Mouse (Mus musculus) layer of hippocampus, postnatal 14 days (tissue): ENCODE measurements around the gene Lpp. TPM values are rescaled to one million over a fixed set of nuclear protein-coding genes. Genes with fewer than 3 reads are reported as not detected.

Experiments
- DNase-seq, 2 experiments: peaks; one replicate each; pipeline ENCODE4 v3.0.0; 2021 to 2022; ENCODE audit warnings: low spot score in 2 of 2, mixed read lengths in 1 of 2
- total RNA-seq, 2 experiments: library from RNA; stranded (reverse); gene quantifications; 2 replicates each; pipeline ENCODE4 v1.2.3; 2021

Gene Lpp
- total RNA-seq, 2 experiments from 2014 or later, result 10.1 to 12.2 TPM

DNA sequence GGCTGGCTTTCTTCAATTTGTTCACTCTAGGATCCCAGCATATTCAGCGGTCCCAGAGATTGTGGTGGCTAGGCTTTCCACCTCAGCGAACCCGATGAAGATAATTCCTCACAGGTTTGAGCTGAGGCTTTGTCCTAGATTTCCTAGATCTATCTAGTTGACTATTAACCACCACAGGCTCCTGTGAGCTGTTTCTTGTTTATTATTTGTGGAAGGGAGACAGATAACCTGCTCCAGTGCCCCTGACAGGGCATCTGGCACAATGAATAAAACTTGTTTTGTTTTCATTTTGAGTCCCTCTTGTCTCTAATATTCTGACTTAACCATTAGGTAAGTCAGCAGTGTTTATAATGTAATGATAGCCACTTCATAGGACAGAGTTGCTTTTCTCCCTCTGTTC is 5.6 kb downstream of the Lpp start:
- no peak for DNase-seq

DNA sequence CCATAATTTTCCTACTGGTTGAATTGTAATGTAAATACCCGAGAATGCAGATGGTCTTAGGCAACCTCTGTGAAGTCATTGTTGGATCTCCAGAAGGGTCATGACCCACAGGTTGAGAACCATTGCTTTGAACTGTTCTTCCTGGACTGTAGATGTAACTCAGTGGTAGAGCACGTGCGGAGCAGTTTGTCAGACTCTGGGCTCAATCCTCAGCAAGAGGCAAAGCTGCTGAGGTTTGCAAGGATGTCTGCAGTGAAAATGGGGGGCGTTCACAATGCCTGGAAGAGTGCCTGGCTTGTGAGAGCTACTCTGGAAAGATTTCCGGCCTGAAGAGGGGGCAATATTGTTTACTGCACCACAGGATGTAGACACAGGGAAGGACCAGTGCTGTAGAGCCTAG is 6.2 kb downstream of the Lpp start:
- DNase-seq, result no peak

DNA sequence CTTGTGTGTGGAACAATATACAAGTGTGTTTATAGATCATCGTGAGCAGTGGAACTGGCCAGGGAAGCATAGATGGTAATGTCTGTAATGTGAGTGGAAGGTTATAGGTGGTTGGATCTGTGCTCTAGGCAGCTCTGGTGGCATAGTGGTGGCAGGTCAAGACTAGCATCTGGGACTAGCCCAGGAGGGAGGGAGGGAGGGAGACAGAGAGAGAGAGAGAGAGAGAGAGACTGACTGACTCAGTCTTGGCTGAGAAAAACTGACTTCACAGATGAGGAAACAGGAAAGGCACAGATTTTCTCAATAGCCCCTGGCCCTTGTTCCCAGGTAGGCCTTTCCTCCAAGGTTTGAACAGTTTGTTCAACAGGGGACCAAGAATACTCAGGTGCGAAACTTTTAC is 7.5 kb downstream of the Lpp start:
- no peak for DNase-seq

DNA sequence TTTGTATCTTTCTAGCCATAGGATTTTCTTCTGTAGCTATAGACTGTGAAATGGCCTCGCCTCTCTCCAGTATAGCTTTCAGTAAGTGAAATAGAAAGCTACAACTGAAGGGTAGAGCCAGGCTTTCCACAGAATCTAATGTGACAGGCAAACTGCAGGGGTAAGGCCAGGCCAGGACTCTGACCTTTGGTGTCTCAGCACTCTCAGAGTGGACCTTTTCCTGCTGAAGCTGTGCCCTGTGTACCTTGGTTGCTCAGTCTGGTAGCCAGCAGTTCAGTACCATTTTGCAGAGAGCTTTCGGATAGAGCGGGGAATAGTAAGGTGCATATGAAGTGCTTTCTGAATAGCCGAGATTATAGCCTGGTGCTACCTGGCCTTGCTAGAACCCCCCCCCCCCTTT is 9.5 kb downstream of the Lpp start:
- DNase-seq, result no peak

DNA sequence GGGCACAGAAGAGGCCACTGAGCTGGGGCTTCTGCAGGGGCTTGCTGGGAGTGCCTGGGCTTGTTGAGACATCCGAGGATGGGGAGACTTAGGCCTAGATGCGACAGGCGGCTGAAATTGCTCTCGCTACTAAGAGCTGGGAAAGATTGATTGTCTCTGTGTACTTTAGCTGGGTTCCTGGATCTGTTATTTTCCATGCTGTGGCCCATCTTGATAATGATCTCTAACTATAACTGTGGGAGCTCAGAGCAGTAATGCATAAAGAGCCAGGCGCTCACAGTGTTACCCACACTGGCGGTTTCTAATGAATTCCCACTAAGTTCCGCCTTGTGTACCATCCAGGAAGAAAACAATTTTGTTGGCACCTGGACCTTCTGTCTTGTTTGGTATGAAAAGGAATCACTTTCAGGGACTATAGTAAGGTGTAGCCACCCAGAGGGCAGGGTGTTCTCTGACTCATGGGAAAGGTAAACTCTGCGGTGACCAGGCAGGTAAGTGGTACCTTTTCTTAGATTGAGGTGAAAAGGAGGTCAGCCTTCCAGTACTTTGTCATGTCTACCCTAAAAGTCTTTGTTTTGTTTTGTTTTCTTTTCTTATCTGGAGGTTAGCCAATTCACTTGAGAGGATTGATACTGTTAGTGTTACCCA is 10.6 kb downstream of the Lpp start:
- DNase-seq, result no peak

DNA sequence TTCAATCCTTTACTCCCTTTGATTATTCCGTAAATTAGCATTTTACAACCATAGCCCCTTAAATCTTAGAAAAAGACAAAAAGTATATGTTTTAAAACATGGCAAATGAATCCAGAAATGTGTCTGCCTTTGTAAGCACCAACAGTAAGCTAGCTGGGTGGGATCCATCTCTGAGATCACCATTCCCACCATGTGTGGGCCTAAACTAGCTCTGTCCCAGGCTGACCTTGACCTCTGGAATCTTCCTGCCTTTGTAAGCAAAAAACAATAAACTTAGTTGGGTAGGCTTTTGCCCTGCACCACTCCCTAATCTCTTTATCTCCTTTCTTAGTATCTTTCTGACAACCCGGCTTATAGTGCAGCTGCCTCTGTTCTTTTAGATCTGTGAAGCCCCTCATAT is 13.2 kb downstream of the Lpp start:
- no peak for DNase-seq

DNA sequence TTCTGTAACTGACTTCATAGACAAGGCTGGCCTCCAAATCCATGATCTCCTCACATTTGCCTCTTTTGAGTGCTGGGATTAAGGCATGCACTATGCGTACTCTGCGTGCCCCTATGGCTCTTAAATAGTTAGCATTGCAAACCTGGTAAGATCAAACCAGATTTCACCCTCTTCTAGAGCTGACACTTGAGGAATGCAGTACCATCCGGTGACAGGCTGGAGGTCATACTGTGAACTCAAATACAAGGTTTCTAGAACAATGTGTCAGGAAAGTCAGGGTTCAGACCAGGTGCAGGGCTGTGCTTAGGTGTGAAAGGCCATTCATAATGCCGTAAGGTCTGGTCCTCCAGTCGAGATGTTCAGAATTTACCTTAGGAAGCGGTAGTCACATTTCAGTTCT is 18.0 kb downstream of the Lpp start:
- DNase-seq, result no peak

DNA sequence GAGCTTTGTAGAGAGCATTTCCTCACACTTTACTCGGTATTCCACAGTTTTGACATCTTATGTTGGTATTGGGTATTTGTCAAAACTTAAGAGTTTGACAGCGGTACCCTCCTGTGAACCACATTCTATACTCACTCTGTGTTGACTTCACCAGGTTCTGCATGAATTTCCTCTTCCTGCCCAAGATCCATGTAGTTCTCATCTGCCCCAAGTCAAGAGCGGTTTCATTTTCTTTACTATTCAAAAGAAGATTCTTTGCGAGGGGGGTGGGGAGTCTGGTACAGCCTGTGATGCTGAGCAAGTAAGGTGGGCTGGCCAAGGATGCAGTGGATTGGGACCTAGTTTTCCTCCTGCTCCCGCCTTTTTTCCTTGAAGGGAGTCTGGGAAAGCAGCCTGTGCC is 18.9 kb downstream of the Lpp start:
- no peak for DNase-seq

DNA sequence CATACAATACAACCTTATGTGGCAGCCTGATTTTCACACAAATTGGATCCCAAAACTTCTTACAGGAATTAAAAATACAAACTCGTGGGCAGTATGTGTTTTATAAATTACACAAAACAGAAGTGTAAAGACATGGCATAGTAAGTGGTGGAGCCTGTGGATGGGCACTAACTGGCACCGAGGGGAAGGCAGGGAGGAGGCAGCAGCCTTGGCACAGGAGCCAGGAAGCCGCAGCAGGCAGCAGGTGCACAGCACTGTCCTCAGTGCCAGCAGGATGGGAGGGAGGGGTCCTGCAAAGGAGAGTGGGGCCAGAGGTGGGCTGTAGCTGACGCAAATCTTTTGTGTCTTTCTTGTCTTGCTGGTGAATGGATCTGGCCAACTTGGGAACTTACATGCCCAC is 19.8 kb downstream of the Lpp start:
- no peak for DNase-seq

DNA sequence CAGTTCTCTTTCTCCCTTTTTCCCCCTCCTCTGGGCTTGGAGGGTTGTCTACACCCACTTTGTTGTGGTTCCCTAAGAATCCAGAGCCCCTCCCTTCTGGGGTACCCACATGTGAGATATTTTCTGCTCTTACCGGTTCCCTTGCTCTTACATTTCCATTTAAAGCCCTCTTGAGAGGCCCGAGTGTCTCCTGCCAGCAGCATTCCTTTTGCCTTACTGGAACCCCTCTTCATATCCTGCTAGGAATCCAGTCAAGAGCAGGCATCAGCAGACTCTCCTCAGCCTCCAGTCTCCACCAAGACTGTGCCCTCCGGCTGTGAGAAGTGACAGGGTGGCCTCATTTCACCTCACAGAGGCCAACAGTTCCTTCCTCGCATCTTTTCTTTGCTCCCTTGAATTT is 24.7 kb downstream of the Lpp start:
- DNase-seq, result no peak

DNA sequence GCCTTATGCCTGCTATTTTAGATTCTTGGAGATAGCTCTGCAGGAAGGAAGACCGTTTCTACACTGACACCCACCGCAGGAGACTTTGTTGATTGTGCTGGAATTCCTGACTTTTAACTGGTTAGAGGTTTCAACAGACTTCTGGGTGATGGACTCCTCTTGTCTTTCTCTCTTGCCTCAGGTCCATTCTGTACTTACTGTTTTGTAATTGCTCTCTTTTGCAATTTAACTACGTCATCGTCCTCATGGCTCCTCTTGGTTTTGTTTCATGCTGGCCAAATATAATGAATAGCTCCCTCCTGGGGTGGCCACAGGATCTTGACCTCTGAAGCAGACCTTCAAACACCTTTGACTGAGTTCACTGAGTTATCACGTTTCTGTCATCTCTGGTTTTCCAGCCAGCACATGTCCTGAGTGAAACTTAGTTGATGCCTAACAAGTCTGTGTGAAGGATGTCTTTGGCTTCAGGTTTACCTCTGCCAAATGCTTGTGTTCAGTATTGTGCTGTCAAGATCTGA is 27.4 kb downstream of the Lpp start:
- no peak for DNase-seq

DNA sequence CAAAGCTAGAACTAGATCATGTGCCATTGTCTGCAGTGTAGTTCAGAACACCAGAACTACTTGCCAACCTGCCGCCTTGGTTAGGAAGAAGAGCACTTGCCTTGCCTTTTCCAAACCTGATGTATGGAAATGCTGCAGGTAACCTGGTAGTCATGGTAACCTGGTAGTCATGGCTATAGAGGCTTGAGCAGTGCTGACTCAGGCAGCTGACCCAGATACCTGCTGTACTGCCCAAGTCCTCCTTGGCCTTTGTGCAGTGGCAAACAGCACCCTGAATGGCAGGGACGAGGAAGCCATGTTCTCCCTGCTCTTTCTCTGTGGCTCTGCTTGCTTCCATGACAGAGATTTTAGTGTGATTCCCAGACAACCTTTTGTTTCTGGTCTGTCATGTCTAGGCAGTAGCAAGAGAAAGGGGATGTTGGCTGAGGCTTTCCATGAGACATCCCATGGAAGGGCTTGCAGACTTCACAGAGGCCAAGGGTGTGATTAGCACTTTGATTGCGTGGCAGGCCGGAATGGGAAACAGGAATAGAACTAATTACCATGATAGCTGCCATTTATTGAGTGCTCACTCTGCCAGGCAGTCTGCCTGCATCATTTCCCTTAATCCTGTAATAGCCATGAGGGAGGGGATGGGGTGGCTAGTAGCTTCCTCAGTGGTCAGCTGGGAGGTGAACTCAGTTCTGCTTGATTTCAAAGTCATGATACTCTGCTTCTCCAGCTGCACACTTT is 28.5 kb downstream of the Lpp start:
- no peak for DNase-seq

DNA sequence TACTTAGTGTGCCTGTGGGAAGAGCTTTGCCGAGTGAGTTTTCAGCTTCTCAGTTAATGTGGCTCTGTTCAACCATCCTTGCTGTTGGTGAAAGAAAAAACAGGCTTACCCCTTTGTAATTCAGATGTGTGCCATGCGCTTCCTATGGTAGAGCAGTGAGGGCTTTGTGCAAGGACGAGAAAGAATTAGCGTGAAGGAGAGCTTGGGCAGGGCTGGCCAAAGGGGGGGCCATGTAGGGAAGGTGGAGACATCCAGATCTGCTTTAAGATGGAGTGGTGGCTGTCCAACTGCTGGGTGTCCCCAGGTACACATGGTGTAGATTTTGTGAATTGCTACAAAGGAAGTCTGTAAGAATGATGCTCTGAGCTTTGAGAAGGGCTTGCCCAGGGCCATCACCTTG is 29.9 kb downstream of the Lpp start:
- DNase-seq, result no peak

DNA sequence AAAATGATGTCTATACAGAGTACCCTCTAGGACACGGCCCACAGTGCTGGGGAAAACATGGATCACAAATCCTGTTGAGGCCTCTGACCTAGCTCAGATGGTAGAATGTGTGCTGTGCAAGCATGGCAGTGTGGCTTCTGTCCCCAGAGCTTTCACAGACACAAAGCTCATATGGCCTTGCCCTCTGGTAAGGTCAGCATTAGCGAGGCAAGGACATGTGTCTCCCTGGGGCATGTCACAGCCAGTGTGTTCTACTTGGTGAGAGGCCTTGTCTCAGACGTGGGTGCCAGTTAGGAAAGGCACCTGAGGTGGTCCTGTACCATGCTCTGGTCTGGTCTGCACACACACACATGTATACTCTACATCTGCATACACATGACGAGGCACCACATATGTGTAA is 30.4 kb downstream of the Lpp start:
- DNase-seq, result no peak

DNA sequence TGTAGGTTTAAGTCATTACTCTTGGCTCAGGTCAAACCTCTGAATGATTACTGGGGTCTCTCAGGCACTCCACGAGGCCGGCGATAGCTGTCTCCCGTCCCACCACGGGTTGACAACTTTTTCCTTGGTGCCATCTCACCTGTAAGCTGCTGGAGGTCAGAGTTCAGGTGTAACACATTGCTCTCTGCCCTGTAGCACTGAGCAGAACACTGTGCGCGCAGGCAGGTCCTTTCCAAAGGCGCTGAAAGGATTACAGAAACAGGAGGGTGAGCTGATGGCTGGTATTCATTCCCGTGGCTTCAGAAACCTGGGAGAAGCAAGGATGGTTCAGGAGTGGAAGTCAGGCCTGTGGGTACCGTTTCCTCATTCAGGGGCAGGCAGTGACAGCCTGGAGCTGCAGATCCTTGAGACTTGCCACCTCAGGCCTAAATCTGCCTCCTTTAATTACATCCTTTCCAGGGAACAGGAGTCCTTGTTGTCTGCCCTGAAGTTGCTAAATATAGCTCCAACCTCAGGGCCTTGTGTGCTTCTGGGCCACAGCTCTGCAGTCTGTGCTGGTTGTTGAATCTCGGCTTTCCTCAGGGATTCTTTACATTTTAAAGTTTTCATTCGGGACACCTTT is 31.2 kb downstream of the Lpp start:
- DNase-seq, result no peak

DNA sequence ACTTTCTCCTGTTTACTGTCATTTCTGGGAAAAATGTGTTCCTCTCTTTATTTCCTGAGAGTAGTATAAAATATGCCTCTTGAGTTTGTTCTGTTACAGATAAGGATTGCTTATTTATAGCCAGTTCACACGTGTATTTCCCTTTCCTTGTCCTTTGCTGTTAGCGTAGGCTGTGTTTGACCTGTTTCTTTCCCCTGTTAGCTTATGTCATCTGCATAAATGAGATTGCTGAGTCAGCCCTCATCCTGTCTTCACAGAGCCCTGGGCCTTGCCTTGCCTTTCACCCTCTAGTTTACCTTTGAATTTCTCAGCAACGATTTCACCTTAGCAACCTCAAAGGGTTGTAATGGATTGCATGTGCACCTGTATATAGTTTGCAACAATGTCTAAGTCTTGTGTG is 32.5 kb downstream of the Lpp start:
- no peak for DNase-seq

DNA sequence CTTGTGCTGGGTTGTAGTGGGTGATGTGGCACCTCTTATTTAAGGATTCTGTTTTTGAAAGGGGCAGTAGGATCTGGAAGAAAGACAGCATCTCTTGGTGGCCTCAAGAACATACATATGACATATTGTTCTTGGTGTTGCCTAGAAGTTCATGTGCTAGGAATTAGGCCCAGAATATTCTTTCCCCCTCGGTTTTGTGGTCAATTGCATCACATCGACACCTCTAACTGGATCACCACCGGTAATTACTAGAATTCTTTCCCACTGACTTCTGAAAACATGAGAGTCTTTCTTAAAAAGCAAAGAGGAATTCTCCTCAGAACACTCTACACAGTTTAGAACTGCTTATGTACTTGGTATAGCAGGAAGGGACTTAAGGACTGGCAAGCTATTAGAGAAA is 34.3 kb downstream of the Lpp start:
- no peak for DNase-seq

DNA sequence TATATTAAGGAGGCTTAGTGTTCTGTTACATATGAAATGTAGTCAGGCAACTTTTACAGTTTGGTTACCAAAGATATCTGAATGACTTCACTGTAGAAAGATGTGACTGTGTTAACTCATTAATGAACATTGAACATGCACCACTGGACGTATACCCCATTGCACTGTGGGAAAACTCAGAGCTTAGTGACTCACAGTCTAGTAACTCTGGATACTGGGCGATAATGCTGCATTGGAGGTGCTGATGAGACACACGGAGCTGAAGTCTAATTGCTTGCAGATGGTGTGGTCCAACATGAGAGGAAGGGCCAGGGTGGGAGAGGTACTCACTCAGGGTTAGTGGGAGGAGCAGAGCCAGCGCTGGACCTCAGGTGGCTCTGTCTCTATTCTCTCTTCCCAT is 34.7 kb downstream of the Lpp start:
- no peak for DNase-seq

DNA sequence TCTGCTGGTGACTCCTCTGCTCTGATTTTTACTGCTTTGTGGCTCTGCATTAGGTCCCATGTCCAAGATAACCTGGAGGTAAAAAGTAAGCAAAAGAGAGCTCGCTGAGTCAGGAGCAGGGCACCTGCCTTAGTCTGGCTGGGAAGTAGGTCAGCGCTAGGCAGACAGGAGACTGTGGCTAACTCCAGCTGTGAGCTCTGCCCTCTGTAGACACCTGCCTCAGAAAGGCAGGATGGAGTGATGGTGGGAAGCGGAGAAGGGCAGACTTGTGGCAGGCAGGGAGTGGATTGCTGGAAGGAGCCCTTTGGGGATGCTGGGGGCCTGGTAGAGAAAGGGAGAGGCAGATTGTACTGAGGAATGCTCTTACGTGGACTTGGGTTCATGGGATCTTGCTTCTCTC is 35.4 kb downstream of the Lpp start:
- no peak for DNase-seq

DNA sequence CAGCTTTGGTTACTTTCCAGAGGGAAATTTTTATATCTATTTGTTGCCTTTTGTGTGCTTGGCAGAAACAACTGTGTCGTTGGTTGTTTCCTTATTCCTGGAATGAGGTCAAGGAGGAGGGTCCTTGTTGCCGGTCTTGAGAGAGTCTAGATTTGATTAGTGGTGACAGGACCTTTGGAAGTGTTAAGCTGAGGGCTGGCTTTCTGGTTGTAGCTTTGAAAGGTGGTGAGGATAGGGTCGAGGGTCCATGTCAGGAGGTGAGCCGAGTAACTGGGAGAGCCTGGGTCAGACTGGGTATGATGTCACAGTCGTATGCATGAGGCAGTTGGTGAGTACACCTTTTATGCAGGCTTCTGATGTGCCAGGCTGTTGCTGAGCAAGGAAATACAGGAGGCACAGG is 36.4 kb downstream of the Lpp start:
- no peak for DNase-seq

DNA sequence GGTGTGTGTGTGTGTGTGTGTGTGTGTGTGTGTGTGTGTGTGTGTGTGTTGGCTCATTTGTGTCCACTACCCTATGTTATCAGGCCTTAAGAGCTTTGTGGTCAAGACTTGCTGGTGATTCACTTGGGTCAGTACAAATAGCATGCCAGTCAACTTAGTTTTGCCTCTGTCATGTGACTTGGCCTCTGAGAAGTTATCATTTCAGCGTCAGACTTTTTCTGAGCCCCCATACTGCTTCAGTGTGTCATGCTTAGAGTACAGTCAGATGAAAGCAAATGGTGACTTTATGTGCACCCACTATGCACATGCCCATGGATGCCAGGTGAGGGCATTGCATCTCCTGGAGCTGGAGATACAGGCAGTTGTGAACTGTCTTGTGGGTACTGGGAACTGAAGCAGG is 38.5 kb downstream of the Lpp start:
- DNase-seq, result no peak

DNA sequence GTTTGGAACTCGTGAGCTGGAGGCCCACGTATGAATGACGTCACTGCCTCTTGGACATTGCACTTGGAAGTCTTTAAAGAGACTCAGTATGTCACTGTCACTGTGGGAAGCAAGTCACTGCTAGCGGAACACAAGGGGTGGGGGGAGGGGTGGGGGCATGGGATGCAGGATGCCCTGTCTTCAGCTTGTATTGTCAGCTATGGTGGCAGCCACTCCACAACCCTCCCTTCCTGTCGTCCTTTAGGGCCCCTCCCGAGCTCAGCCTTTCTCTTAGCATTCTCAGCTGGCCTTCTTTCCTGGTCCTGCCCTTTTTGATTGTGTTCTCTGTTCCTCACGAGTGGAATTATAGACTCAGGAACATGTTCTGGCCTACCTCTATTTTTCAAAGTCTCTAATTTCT is 40.3 kb downstream of the Lpp start:
- DNase-seq, result no peak

DNA sequence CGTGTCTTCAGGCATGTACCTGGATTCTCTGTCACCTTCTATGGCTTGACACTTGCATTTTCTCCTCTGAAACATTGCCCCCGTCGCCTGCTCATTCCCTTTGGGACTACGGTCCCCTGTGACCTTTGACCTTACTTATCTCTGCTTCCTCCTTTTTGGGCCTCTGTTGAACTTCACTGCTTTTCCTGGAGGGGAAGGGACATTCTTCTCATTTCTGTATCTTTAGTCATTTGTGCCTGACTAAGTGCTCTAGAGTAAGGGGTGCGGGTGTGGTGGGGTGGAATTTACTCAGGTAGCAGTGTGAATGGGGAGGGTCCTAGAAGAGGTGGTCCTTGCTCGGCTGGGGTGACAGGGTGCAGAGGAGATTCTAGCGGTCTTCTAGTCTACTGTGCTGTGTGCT is 40.7 kb downstream of the Lpp start:
- no peak for DNase-seq
